Mouse (Mus musculus) embryonic facial prominence, embryonic 11.5 days (tissue): ENCODE data around the gene Rpl7a. TPM values are rescaled to one million over a fixed set of nuclear protein-coding genes. Genes with fewer than 3 reads are reported as not detected.

ENCODE experiments used
- ATAC-seq: fragments of 200-750 bp; cut with Nextera tagmentation; replicated peaks from 2 replicates; pipeline ENCODE4 v1.8.0; 2017; ENCODE audit warnings: low read depth; ENCODE audit not compliant: insufficient number of reproducible peaks, low FRiP score, low TSS enrichment
- DNase-seq: peaks from one replicate; pipeline ENCODE4 v3.0.0-alpha.2; 2015; ENCODE audit warnings: low spot score
- H3K27ac ChIP-seq: fragments of 300-500 bp; sonication (generic); replicated peaks from 2 replicates; pipeline ENCODE4 v1.5.1; 2014; ENCODE audit warnings: mild to moderate bottlenecking, low read depth, low read length, control low read depth
- H3K27me3 ChIP-seq: fragments of 300-500 bp; sonication (generic); 2 replicates; pipeline ENCODE4 v1.6.1; 2014; ENCODE audit warnings: mild to moderate bottlenecking, low read length, moderate library complexity, mixed read lengths; ENCODE audit not compliant: control insufficient read depth, insufficient read depth
- H3K36me3 ChIP-seq: fragments of 300-500 bp; sonication (generic); replicated peaks from 2 replicates; pipeline ENCODE4 v1.6.1; 2014; ENCODE audit warnings: low read depth, mild to moderate bottlenecking, low read length, moderate library complexity, mixed read lengths; ENCODE audit not compliant: control insufficient read depth, insufficient read depth
- H3K4me1 ChIP-seq: fragments of 300-500 bp; sonication (generic); 2 replicates; pipeline ENCODE4 v1.6.1; 2014; ENCODE audit warnings: low read length, mixed read lengths; ENCODE audit not compliant: control insufficient read depth, insufficient read depth
- H3K4me2 ChIP-seq: fragments of 300-500 bp; sonication (generic); 2 replicates; pipeline ENCODE4 v1.6.1; 2014; ENCODE audit warnings: low read depth, mild to moderate bottlenecking, control low read depth, low read length, moderate library complexity
- H3K4me3 ChIP-seq: fragments of 300-500 bp; sonication (generic); 2 replicates; pipeline ENCODE4 v1.5.1; 2014; ENCODE audit warnings: low read depth, low read length, control low read depth
- H3K9ac ChIP-seq: fragments of 300-500 bp; sonication (generic); replicated peaks from 2 replicates; pipeline ENCODE4 v1.6.1; 2014; ENCODE audit warnings: mild to moderate bottlenecking, control low read depth, low read length
- H3K9me3 ChIP-seq: fragments of 300-500 bp; sonication (generic); replicated peaks from 2 replicates; pipeline ENCODE4 v1.6.1; 2016; ENCODE audit warnings: mild to moderate bottlenecking, low read length, inconsistent platforms, mixed read lengths; ENCODE audit not compliant: control insufficient read depth
- WGBS: fragments of 180-500 bp; shearing (Covaris S2); extraction: QIAGEN DNeasy Blood & Tissue Kit; methylation state at CpG from one replicate; pipeline ENCODE4 v1.1.7; 2014; 5-methylcytosine and 5-hydroxymethylcytosine counted together
- polyA plus RNA-seq: library from polyadenylated mRNA; unstranded; fragments of >200 nt; fragmentation: Nextera tagmentation; extraction: Ambion mirVana; gene quantifications from 2 replicates; pipeline ENCODE4 v1.2.1, GENCODE M21; 2014

The Rpl7a gene
- polyA plus RNA-seq, 1 experiment from 2014 or later, result 719 TPM

GRCm38 (mm10) chr2:26915927-26916728 is 5.6 kb downstream of the Rpl7a start, which contains the start of the genes Surf2 and Surf1:
Surf2 (plus strand) TSS chr2:26916367.
Surf1 (minus strand) TSS chr2:26916530.
- peak within 1 kb of the TSS; percentile 75 for H3K4me3 ChIP-seq
- WGBS, result 2% methylated on average over 47 of the region's 47 CpGs
- H3K9ac ChIP-seq, result peak within 1 kb of the TSS; percentile 64
- DNase-seq (peak; percentile 86), ATAC-seq (peak; percentile 42; the same call in 1 of the 2 replicates)
- H3K4me1 ChIP-seq, result 0 out of 2 replicates have a peak, but pooled peaks cover 2% of the 10 kb centered on the region
- peaks cover 18% of the 10 kb centered on the region for H3K36me3 ChIP-seq
- H3K27me3 ChIP-seq, result no peaks in the 10 kb centered on the region
- H3K4me2 ChIP-seq, result peak within 1 kb of the TSS; percentile 75
- H3K27ac ChIP-seq, result peak within 1 kb of the TSS; percentile 47; the same call in 1 of the 2 replicates
- no peaks in the 10 kb centered on the region for H3K9me3 ChIP-seq

DNA sequence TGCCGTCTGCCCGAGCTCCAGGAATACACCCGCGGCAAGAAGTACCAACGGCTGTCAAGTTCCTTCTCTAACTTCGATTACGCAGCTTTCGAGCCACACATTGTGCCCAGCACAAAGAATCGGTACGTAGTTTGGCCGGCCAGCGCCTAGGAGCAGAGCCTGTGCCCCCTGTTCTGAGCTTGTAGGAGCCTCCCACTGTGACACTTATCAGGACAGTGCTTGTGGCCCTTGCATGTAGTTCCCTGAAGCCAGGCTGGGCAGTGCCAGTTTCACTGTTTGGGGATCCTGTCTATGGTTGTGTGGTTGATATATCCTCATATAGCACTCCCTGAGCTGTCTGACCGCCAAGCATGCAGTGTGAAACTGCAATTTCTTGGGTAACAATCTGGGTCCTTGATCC is 6.2 kb downstream of the Rpl7a start:
- DNase-seq (no peak), ATAC-seq (0 out of 2 replicates have a peak, but pooled peaks have one; percentile 4)
- H3K4me3 ChIP-seq, result peak overlapping the region; percentile 75
- 0 out of 2 replicates have a peak, but pooled peaks cover 2% of the 10 kb centered on the region for H3K4me1 ChIP-seq
- peak overlapping the region; percentile 47; the same call in 1 of the 2 replicates for H3K27ac ChIP-seq
- H3K4me2 ChIP-seq, result peak overlapping the region; percentile 75
- H3K27me3 ChIP-seq, result no peaks in the 10 kb centered on the region
- WGBS, result 4% methylated on average over 13 of the region's 13 CpGs
- peak overlapping the region; percentile 64 for H3K9ac ChIP-seq
- peaks cover 18% of the 10 kb centered on the region for H3K36me3 ChIP-seq
- H3K9me3 ChIP-seq, result no peaks in the 10 kb centered on the region

- Histone ChIP-seq H3K4me3 (no peak overlapping the region), H3K4me2 (no peak overlapping the region), H3K36me3 (peaks cover 17% of the 10 kb centered on the region), H3K9ac (no peak overlapping the region), H3K4me1 (0 out of 2 replicates have a peak, but pooled peaks cover 2% of the 10 kb centered on the region), H3K9me3 (no peaks in the 10 kb centered on the region), H3K27ac (no peak overlapping the region), H3K27me3 (no peaks in the 10 kb centered on the region)
- WGBS, result 95% methylated on average over 3 of the region's 3 CpGs
- ATAC-seq, result no peak
- DNase-seq, result no peak
Measured at GRCm38 (mm10) chr2:26919684-26920083, 9.1 kb downstream of the Rpl7a start.

DNA sequence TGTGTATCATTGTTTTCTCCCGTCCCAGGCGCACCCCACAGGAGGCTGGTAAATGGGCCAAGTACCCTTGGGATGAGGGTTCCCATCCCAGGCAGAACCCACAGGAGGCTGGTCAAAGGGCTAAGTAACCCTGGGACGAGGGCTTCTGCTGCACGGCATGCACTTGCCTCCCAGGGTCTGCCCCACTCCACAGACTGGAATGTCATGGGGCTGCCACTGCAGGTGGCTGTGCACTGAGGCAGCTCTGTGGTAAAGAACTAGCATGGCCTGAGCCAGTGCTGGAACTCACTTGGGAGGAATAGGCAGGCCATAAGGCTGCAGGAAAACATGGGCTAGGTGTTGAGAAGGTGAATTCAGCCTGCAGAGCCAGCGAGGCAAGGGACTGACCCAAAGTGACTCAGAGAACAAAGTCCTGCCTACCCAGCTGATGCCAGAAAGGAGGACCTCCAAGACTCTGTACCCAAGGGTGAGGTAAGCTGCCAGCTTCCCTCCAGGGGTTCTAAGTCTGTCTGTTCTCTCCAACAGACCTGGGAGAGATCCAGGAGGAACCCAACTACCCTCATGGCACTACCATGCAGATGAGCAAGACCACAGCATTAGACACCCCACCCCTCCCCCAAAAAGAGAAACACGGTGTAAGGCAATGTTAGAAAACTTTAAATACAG is 9.8 kb downstream of the Rpl7a start:
- no peak for DNase-seq
- no peaks in the 10 kb centered on the region for H3K27me3 ChIP-seq
- 0 out of 2 replicates have a peak, but pooled peaks cover 2% of the 10 kb centered on the region for H3K4me1 ChIP-seq
- H3K9ac ChIP-seq, result no peak overlapping the region
- H3K36me3 ChIP-seq, result peaks cover 18% of the 10 kb centered on the region
- 90% methylated on average over 6 of the region's 6 CpGs for WGBS
- no peak overlapping the region for H3K4me2 ChIP-seq
- ATAC-seq, result no peak
- H3K27ac ChIP-seq, result no peak overlapping the region
- H3K4me3 ChIP-seq, result no peak overlapping the region
- H3K9me3 ChIP-seq, result no peaks in the 10 kb centered on the region

DNA sequence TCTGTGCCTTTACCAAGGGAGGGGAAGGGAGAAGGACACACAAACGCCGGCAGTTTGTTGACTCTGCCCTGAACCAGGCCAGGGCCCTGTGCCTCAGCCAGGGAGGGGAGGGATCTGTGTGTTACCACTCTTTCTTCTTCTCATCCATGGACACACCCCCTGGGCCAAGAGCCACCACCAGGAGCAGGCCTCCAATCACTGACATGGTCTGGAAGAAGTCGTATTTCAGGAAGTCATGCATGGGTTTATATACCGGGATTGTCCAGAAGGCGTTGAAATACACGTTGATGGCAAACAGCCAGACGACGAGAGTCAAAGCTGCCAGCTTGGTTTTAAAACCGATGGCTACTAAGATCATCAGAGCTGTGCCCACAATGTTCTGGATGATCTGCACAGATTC is 11.2 kb downstream of the Rpl7a start:
- H3K4me1 ChIP-seq, result 0 out of 2 replicates have a peak, but pooled peaks cover 2% of the 10 kb centered on the region
- DNase-seq (no peak), ATAC-seq (no peak)
- no peak overlapping the region for H3K9ac ChIP-seq
- 83% methylated on average over 9 of the region's 9 CpGs for WGBS
- H3K27ac ChIP-seq, result no peak overlapping the region
- no peak overlapping the region for H3K4me3 ChIP-seq
- no peaks in the 10 kb centered on the region for H3K27me3 ChIP-seq
- peaks cover 21% of the 10 kb centered on the region for H3K36me3 ChIP-seq
- H3K4me2 ChIP-seq, result no peak overlapping the region
- H3K9me3 ChIP-seq, result no peaks in the 10 kb centered on the region

DNA sequence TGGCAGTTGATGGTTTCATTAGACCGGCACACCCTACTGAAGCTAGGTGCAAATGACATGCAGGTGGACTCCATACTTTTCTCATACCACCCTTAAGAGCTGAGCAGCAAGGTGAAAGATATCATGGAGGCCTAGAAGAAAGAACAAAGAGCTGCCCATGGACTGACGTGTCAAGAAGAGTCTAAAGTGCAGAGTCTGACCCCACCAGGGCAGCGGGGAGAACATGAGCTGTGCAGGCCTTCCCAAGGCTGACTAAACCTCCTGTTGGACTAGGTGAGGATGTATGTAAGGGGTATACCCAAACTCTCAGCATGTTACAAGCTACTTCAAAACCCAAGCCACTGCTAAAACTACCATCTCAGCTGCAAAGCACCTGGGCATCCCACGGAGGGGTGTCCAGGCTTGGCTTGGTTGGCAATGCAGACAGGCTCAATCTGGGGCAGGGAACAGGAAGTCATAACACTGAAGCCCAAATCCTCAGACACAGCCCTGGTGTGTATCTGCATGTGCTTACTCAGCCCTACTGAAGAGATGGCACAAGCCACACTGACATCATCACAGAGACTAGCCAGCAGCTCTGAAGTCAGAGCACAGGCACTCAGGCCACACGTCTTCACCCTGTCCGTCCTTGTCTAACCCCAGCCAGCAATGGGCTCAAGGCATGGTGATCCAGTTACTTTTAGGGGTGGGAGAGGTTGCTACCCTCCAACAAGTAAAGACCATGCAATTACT is 17.3 kb downstream of the Rpl7a start:
- 89% methylated on average over 6 of the region's 6 CpGs for WGBS
- H3K9ac ChIP-seq, result no peak overlapping the region
- H3K4me2 ChIP-seq, result no peak overlapping the region
- H3K27ac ChIP-seq, result no peak overlapping the region
- no peak overlapping the region for H3K4me3 ChIP-seq
- no peaks in the 10 kb centered on the region for H3K4me1 ChIP-seq
- DNase-seq (no peak), ATAC-seq (no peak)
- H3K27me3 ChIP-seq, result no peaks in the 10 kb centered on the region
- H3K9me3 ChIP-seq, result no peaks in the 10 kb centered on the region
- peaks cover 11% of the 10 kb centered on the region for H3K36me3 ChIP-seq

DNA sequence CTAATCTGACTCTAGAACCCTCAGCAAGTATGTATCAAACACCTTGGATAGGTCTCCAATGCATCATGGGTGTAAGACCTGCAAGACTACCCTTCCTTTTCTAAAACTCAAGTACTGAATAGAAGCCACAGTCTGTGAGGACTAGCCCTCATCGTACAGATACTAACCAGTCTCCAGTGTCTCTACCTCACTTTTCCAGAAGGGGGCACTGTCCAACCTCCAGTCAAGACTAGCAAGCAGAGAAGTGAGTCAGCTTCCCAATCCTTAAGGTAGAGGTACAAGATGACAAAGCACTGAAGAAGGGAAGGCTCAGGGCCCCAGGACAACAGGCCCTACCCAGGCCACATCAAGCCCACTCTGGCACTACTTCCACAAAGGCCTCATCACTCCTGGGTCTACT is 19.8 kb downstream of the Rpl7a start:
- no peaks in the 10 kb centered on the region for H3K27me3 ChIP-seq
- H3K9ac ChIP-seq, result no peak overlapping the region
- no peaks in the 10 kb centered on the region for H3K9me3 ChIP-seq
- no peak for ATAC-seq
- no peaks in the 10 kb centered on the region; the same call in 1 of the 2 replicates for H3K4me1 ChIP-seq
- no peak overlapping the region for H3K27ac ChIP-seq
- H3K4me3 ChIP-seq, result no peak overlapping the region
- H3K4me2 ChIP-seq, result no peak overlapping the region
- WGBS, result 62% methylated on average over 1 of the region's 1 CpGs
- peak; percentile 71 for DNase-seq
- H3K36me3 ChIP-seq, result peaks cover 3% of the 10 kb centered on the region; the same call in 1 of the 2 replicates
